Mouse (Mus musculus) cerebellum, adult 2 months (tissue): ENCODE measurements at regions not wholly inside any gene's neighbourhood (a gene's known extent, or its start where the extent isn't known, plus 50 kb on each side); places are given as distances from the start of the nearest gene placed in this dataset.

Source experiments
- CTCF ChIP-seq: fragments of 200-500 bp; IDR thresholded peaks from 2 replicates; pipeline ENCODE4 v1.5.1; 2011; ENCODE audit warnings: low read depth, mild to moderate bottlenecking, control low read depth, low read length, moderate library complexity, borderline replicate concordance; ENCODE audit not compliant: insufficient read depth
- POLR2A ChIP-seq: fragments of 200-500 bp; IDR thresholded peaks from 2 replicates; pipeline ENCODE4 v1.6.1; 2011; ENCODE audit warnings: low read length, control low read depth, borderline replicate concordance; ENCODE audit not compliant: insufficient read depth

DNA sequence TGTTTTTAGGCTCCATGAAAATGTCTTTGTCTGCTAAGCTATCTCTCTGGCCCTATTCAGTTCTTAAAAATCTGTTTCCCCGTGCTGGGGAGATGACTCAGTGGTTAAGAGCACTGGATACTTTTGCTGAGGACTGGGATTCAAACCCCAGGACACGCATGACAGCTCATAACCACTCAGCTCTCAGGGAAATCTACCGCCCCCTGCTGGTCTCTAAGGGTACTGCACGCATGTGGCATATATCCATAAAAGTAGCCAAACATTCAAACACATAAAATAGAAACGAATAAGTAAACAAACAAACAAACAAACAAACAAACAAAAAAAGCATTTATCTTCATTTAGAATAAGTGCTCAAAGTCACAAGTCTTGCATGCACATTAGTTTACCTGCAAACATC is 289.7 kb upstream of the Kcnab2 start:
- TF ChIP-seq CTCF = no peak
- no peak for TF ChIP-seq POLR2A
